Mouse (Mus musculus) midbrain, embryonic 12.5 days (tissue): ENCODE measurements around the gene AC109138.7. TPM values are rescaled to one million over a fixed set of nuclear protein-coding genes. Genes with fewer than 3 reads are reported as not detected.

Experiments used
- ATAC-seq: fragments of 200-750 bp; cut with Nextera tagmentation; 2 replicates; pipeline ENCODE4 v1.8.0; 2017; ENCODE audit warnings: low read depth, moderate TSS enrichment, moderate library complexity; ENCODE audit not compliant: low FRiP score
- H3K27ac ChIP-seq: fragments of 300-500 bp; sonication (generic); replicated peaks from 2 replicates; pipeline ENCODE4 v1.5.1; 2016; ENCODE audit warnings: mild to moderate bottlenecking
- H3K27me3 ChIP-seq: fragments of 300-500 bp; sonication (generic); 2 replicates; pipeline ENCODE4 v1.6.1; 2016; ENCODE audit warnings: mild to moderate bottlenecking
- H3K36me3 ChIP-seq: fragments of 300-500 bp; sonication (generic); 2 replicates; pipeline ENCODE4 v1.6.1; 2016
- H3K4me1 ChIP-seq: fragments of 300-500 bp; sonication (generic); 2 replicates; pipeline ENCODE4 v1.6.1; 2016
- H3K4me2 ChIP-seq: fragments of 300-500 bp; sonication (generic); replicated peaks from 2 replicates; pipeline ENCODE4 v1.6.1; 2016; ENCODE audit warnings: mild to moderate bottlenecking, moderate library complexity
- H3K4me3 ChIP-seq: fragments of 300-500 bp; sonication (generic); 2 replicates; pipeline ENCODE4 v1.5.1; 2016; ENCODE audit warnings: mild to moderate bottlenecking
- H3K9ac ChIP-seq: fragments of 300-500 bp; sonication (generic); replicated peaks from 2 replicates; pipeline ENCODE4 v1.6.1; 2016; ENCODE audit warnings: mild to moderate bottlenecking, moderate library complexity
- H3K9me3 ChIP-seq: fragments of 300-500 bp; sonication (generic); 2 replicates; pipeline ENCODE4 v1.6.1; 2016; ENCODE audit warnings: mild to moderate bottlenecking
- WGBS: fragments of 180-500 bp; shearing (Covaris S2); methylation state at CpG from one replicate; pipeline ENCODE4 v1.1.7; 2016; 5-methylcytosine and 5-hydroxymethylcytosine counted together
- microRNA-seq: library from miRNA; unstranded; fragments of <30 nt; microRNA quantifications from one replicate; pipeline ENCODE4, GENCODE M21; 2017
- polyA plus RNA-seq: library from polyadenylated mRNA; unstranded; fragments of >200 nt; fragmentation: Nextera tagmentation; extraction: Ambion mirVana; gene quantifications from 2 replicates; pipeline ENCODE4 v1.2.1, GENCODE M21; 2016

Gene AC109138.7
- polyA plus RNA-seq, 1 experiment from 2014 or later, result not detected

- ATAC-seq, result no peak
- H3K4me2 ChIP-seq, result no peak overlapping the region
- WGBS, result 74% methylated on average over 14 of the region's 14 CpGs
Observed at GRCm38 (mm10) chr19:4263702-4264101, 49.5 kb downstream of the AC109138.7 start.

GRCm38 (mm10) chr19:4264171-4264780 is 50.1 kb downstream of the AC109138.7 start:
- no peak for ATAC-seq
- Histone ChIP-seq H3K9me3 (no peaks in the 10 kb centered on the region), H3K36me3 (no peaks in the 10 kb centered on the region), H3K4me1 (peaks cover 10% of the 10 kb centered on the region), H3K4me2 (no peak overlapping the region), H3K4me3 (no peak overlapping the region), H3K27me3 (peaks cover 30% of the 10 kb centered on the region), H3K27ac (no peak overlapping the region), H3K9ac (no peak overlapping the region)
- 93% methylated on average over 6 of the region's 6 CpGs for WGBS

More at GRCm38 (mm10) chr19:4263702-4264101, 49.5 kb downstream of the AC109138.7 start:
- Histone ChIP-seq H3K4me1 (peaks cover 4% of the 10 kb centered on the region), H3K4me3 (no peak overlapping the region), H3K36me3 (no peaks in the 10 kb centered on the region), H3K27ac (no peak overlapping the region), H3K9ac (no peak overlapping the region), H3K27me3 (peaks cover 24% of the 10 kb centered on the region), H3K9me3 (no peaks in the 10 kb centered on the region)

GRCm38 (mm10) chr19:4265956-4266355 is 51.8 kb downstream of the AC109138.7 start:
- no peak overlapping the region for H3K27ac ChIP-seq
- peaks cover 11% of the 10 kb centered on the region for H3K4me1 ChIP-seq
- H3K4me3 ChIP-seq, result no peak overlapping the region
- H3K27me3 ChIP-seq, result peaks cover 47% of the 10 kb centered on the region
- H3K9ac ChIP-seq, result no peak overlapping the region
- H3K36me3 ChIP-seq, result no peaks in the 10 kb centered on the region
- no peaks in the 10 kb centered on the region for H3K9me3 ChIP-seq
- ATAC-seq, result no peak
- H3K4me2 ChIP-seq, result no peak overlapping the region
- 62% methylated on average over 4 of the region's 4 CpGs for WGBS

DNA sequence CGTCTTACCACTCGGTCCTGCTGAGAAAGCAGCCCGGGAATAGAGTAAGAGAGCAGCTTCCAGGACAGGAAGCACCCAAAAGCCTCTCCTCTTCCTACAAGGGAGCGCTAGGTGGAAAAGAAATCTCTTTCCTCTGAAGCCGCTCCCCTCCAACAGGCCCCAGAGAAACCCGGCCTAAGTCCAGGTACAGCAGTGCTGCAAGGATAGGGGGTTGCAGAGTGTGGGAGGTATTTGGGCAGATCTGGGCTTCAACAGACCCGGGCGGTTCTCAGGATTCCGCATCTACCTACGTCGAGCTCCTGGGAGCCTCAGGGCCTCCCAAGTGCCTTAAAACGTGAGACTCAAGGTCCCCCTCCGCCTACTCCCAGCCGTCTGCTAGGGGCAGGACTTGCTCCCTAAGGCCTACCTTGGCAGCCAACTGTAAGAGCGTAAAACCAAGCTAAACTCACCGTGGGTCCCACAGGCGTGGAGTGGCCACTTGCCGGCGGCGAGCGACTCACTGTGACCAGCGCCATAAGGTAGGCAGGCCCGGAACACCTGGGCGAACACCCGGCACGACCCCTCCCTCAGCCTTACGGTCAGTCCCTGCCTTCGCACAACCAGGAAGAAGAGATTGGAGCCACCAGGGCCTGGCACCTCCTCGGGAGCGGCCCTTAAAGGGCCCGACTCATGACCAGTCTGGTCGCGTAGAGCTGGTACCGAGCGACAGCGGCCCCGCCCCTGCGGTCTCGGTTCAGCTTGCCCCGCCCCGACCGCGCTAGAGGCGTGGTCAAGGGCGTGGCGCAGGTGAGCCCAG is 54.6 kb downstream of the AC109138.7 start, which contains the start of gene Ssh3:
Gene Ssh3 (minus strand): TSS at position 615 of the 796 bp plus-strand sequence.
- 8% methylated on average over 46 of the region's 46 CpGs for WGBS
- Histone ChIP-seq H3K4me3 (peak within 1 kb of the TSS; percentile 33), H3K27ac (no peak within 1 kb of the TSS), H3K4me1 (peaks cover 11% of the 10 kb centered on the region), H3K9me3 (no peaks in the 10 kb centered on the region), H3K27me3 (peaks cover 49% of the 10 kb centered on the region), H3K36me3 (peaks cover 7% of the 10 kb centered on the region), H3K9ac (0 out of 2 replicates have a peak within 1 kb of the TSS, but pooled peaks have one; percentile 4), H3K4me2 (peak within 1 kb of the TSS; percentile 49)
- no peak for ATAC-seq

DNA sequence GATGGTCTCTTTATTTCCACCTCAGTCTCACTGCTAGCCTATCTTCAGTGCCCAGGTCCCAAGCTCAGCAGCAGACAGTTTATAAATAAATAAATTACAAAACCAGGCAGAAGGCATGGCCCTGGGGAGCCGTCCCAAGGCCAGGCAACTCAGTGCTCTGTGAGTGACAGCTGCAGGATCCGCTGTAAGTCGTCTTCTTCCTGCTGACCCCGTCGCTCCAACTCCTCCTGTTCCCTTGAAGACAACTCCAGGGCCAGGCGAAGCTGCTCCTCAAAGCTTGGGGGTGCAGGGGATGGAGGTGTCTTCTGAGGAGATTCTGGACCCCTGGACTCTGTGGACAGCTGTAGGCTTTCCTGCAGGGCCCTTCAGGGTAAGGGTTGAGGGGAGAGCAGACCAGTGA is 56.0 kb downstream of the AC109138.7 start:
- Histone ChIP-seq H3K4me2 (no peak overlapping the region), H3K36me3 (peaks cover 7% of the 10 kb centered on the region), H3K9me3 (no peaks in the 10 kb centered on the region), H3K27me3 (peaks cover 49% of the 10 kb centered on the region), H3K4me1 (peaks cover 11% of the 10 kb centered on the region), H3K9ac (no peak overlapping the region), H3K27ac (no peak overlapping the region), H3K4me3 (no peak overlapping the region)
- no peak for ATAC-seq
- WGBS, result 78% methylated on average over 6 of the region's 6 CpGs

DNA sequence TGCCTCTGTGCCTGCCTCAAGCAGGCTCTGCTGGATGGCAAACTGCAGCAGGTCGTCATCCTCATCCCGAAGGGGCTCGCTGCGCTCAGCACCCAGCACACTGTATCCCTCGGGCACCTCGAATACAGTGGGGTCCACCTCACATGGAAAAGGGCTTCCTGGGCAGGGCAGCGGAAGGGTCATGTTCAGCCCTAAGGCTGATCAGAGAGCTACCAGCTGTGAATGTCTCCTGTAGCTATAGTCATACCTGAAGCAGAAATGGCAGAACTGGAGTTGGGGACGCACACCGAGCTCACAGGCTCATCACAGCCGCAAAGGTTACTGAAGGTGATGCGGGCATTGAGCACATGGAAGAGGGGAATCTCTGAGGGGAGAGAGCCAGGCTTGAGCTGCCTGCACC is 56.8 kb downstream of the AC109138.7 start:
- Histone ChIP-seq H3K36me3 (peaks cover 7% of the 10 kb centered on the region), H3K4me2 (no peak overlapping the region), H3K4me3 (no peak overlapping the region), H3K9ac (no peak overlapping the region), H3K27ac (no peak overlapping the region), H3K9me3 (0 out of 2 replicates have a peak, but pooled peaks cover 3% of the 10 kb centered on the region), H3K4me1 (peaks cover 11% of the 10 kb centered on the region), H3K27me3 (peaks cover 46% of the 10 kb centered on the region)
- 91% methylated on average over 11 of the region's 11 CpGs for WGBS
- ATAC-seq, result no peak

- Histone ChIP-seq H3K4me3 (no peak overlapping the region), H3K36me3 (peaks cover 13% of the 10 kb centered on the region), H3K27me3 (peaks cover 18% of the 10 kb centered on the region; the same call in 1 of the 2 replicates), H3K9me3 (0 out of 2 replicates have a peak, but pooled peaks cover 6% of the 10 kb centered on the region), H3K4me1 (peaks cover 15% of the 10 kb centered on the region), H3K27ac (no peak overlapping the region), H3K9ac (no peak overlapping the region), H3K4me2 (no peak overlapping the region)
- no peak for ATAC-seq
- 97% methylated on average over 1 of the region's 1 CpGs for WGBS
Observed at GRCm38 (mm10) chr19:4279487-4279886, 65.3 kb downstream of the AC109138.7 start.

GRCm38 (mm10) chr19:4280425-4280824 is 66.3 kb downstream of the AC109138.7 start:
- Histone ChIP-seq H3K27ac (no peak overlapping the region), H3K4me1 (peaks cover 15% of the 10 kb centered on the region), H3K9ac (no peak overlapping the region), H3K4me3 (no peak overlapping the region), H3K4me2 (no peak overlapping the region), H3K36me3 (peaks cover 17% of the 10 kb centered on the region), H3K9me3 (0 out of 2 replicates have a peak, but pooled peaks cover 6% of the 10 kb centered on the region), H3K27me3 (peaks cover 18% of the 10 kb centered on the region; the same call in 1 of the 2 replicates)
- no peak for ATAC-seq
- 93% methylated on average over 9 of the region's 9 CpGs for WGBS

Small RNA genes within 50 kb of the gene (microRNA-seq; reads per million reads assigned to microRNA genes)
- gene Gm26115 (not detected), gene Mir6985 (0.70 reads per million)

Other genes starting within 250 kb of the AC109138.7 start
- gene Aldh3b2, start 242.0 kb upstream of the AC109138.7 start, polyA plus RNA-seq, result 0.62 and 1.0 TPM in 2 replicates
- 0.88 and 1.3 TPM in 2 replicates for gene Acy3, start 227.8 kb upstream of the AC109138.7 start, polyA plus RNA-seq
- not detected in 2 replicates for gene Tbx10, start 221.6 kb upstream of the AC109138.7 start, polyA plus RNA-seq
- 15.6 and 17.6 TPM in 2 replicates for gene Nudt8, start 213.8 kb upstream of the AC109138.7 start, polyA plus RNA-seq
- gene Gm49405, start 213.7 kb upstream of the AC109138.7 start, polyA plus RNA-seq, result 3.5 and 4.5 TPM in 2 replicates
- gene Doc2g, start 211.0 kb upstream of the AC109138.7 start, polyA plus RNA-seq, result 3.6 and 5.2 TPM in 2 replicates
- gene Ndufv1, start 201.6 kb upstream of the AC109138.7 start, polyA plus RNA-seq, result 181 and 188 TPM in 2 replicates
- gene Gstp1, start 176.4 kb upstream of the AC109138.7 start, polyA plus RNA-seq, result 323 and 328 TPM in 2 replicates
- gene Gstp2, start 168.3 kb upstream of the AC109138.7 start, polyA plus RNA-seq, result 1.6 and 2.4 TPM in 2 replicates
- gene Gstp3, start 154.8 kb upstream of the AC109138.7 start, polyA plus RNA-seq, result not detected in 2 replicates
- gene Cabp2, start 132.8 kb upstream of the AC109138.7 start, polyA plus RNA-seq, result not detected in 2 replicates
- 66.7 and 68.0 TPM in 2 replicates for gene Cdk2ap2, start 117.2 kb upstream of the AC109138.7 start, polyA plus RNA-seq
- gene Pitpnm1, start 114.4 kb upstream of the AC109138.7 start, polyA plus RNA-seq, result 27.2 and 29.0 TPM in 2 replicates
- gene Aip, start 88.5 kb upstream of the AC109138.7 start, polyA plus RNA-seq, result 59.5 and 63.6 TPM in 2 replicates
- not detected in 2 replicates for gene Gpr152, start 74.6 kb upstream of the AC109138.7 start, polyA plus RNA-seq
- gene Cabp4, start 70.3 kb upstream of the AC109138.7 start, polyA plus RNA-seq, result 0.12 and 0.14 TPM in 2 replicates
- gene Coro1b, start 65.7 kb upstream of the AC109138.7 start, polyA plus RNA-seq, result 121 and 133 TPM in 2 replicates
- 0.42 and 0.71 TPM in 2 replicates for gene Ptprcap, start 60.8 kb upstream of the AC109138.7 start, polyA plus RNA-seq
- 62.8 and 63.3 TPM in 2 replicates for gene Rps6kb2, start 51.0 kb upstream of the AC109138.7 start, polyA plus RNA-seq
- 3.8 and 4.2 TPM in 2 replicates for gene Carns1, start 38.9 kb upstream of the AC109138.7 start, polyA plus RNA-seq
- 0.73 and 0.86 TPM in 2 replicates for gene Tbc1d10c, start 23.1 kb upstream of the AC109138.7 start, polyA plus RNA-seq
- 709 and 733 TPM in 2 replicates for gene Ppp1ca, start 22.3 kb upstream of the AC109138.7 start, polyA plus RNA-seq
- gene Rad9a, start 12.7 kb upstream of the AC109138.7 start, polyA plus RNA-seq, result 35.0 and 41.5 TPM in 2 replicates
- gene Clcf1, start 119 bp upstream of the AC109138.7 start, polyA plus RNA-seq, result 0.48 and 0.94 TPM in 2 replicates
- 15.2 and 16.1 TPM in 2 replicates for gene Pold4, start 17.5 kb downstream of the AC109138.7 start, polyA plus RNA-seq
- gene Ssh3, start 54.8 kb downstream of the AC109138.7 start, polyA plus RNA-seq, result 6.0 and 7.5 TPM in 2 replicates
- 17.6 and 18.9 TPM in 2 replicates for gene Ankrd13d, start 68.8 kb downstream of the AC109138.7 start, polyA plus RNA-seq
- gene Grk2, start 91.9 kb downstream of the AC109138.7 start, polyA plus RNA-seq, result 18.4 and 19.3 TPM in 2 replicates
- gene Kdm2a, start 183.9 kb downstream of the AC109138.7 start, polyA plus RNA-seq, result 58.0 and 63.2 TPM in 2 replicates
- gene Rhod, start 225.1 kb downstream of the AC109138.7 start, polyA plus RNA-seq, result 6.7 and 10.3 TPM in 2 replicates